Mouse (Mus musculus) embryonic facial prominence, embryonic 14.5 days (tissue): ENCODE measurements around the gene Fam184a. TPM values are rescaled to one million over a fixed set of nuclear protein-coding genes. Genes with fewer than 3 reads are reported as not detected.
"Not testable (repeated sequence)": the region's sequence is repeated elsewhere in the genome, so short reads cannot be mapped to it uniquely, and the experiment has no call there.

Experiments
- ATAC-seq: fragments of 200-750 bp; cut with Nextera tagmentation; 2 replicates; pipeline ENCODE4 v1.8.0; 2017; ENCODE audit warnings: low read depth, moderate number of reproducible peaks, moderate TSS enrichment
- DNase-seq: peaks from one replicate; pipeline ENCODE4 v3.0.0-alpha.2; 2015; ENCODE audit warnings: low spot score
- H3K27ac ChIP-seq: fragments of 300-500 bp; sonication (generic); replicated peaks from 2 replicates; pipeline ENCODE4 v1.5.1; 2014; ENCODE audit warnings: low read depth, mild to moderate bottlenecking, low read length, moderate library complexity
- H3K27me3 ChIP-seq: fragments of 300-500 bp; sonication (generic); replicated peaks from 2 replicates; pipeline ENCODE4 v1.6.1; 2014; ENCODE audit warnings: low read length; ENCODE audit not compliant: control insufficient read depth, insufficient read depth
- H3K36me3 ChIP-seq: fragments of 300-500 bp; sonication (generic); 2 replicates; pipeline ENCODE4 v1.6.1; 2014; ENCODE audit warnings: low read length, mixed read lengths; ENCODE audit not compliant: control insufficient read depth, insufficient read depth
- H3K4me1 ChIP-seq: fragments of 300-500 bp; sonication (generic); 2 replicates; pipeline ENCODE4 v1.6.1; 2014; ENCODE audit warnings: antibody characterized with exemption, low read length; ENCODE audit not compliant: control insufficient read depth, insufficient read depth
- H3K4me2 ChIP-seq: fragments of 300-500 bp; sonication (generic); 2 replicates; pipeline ENCODE4 v1.6.1; 2014; ENCODE audit warnings: low read depth, mild to moderate bottlenecking, low read length, moderate library complexity, mixed read lengths
- H3K4me3 ChIP-seq: fragments of 300-500 bp; sonication (generic); 2 replicates; pipeline ENCODE4 v1.5.1; 2014; ENCODE audit warnings: low read depth, mild to moderate bottlenecking, low read length
- H3K9ac ChIP-seq: fragments of 300-500 bp; sonication (generic); 2 replicates; pipeline ENCODE4 v1.6.1; 2014; ENCODE audit warnings: low read depth, mild to moderate bottlenecking, low read length, moderate library complexity, mixed read lengths
- H3K9me3 ChIP-seq: fragments of 300-500 bp; sonication (generic); 2 replicates; pipeline ENCODE4 v1.6.1; 2016; ENCODE audit warnings: low read length; ENCODE audit not compliant: control insufficient read depth
- WGBS: fragments of 180-500 bp; shearing (Covaris S2); extraction: QIAGEN DNeasy Blood & Tissue Kit; methylation state at CpG from one replicate; pipeline ENCODE4 v1.1.7; 2014; 5-methylcytosine and 5-hydroxymethylcytosine counted together
- polyA plus RNA-seq: library from polyadenylated mRNA; unstranded; fragments of >200 nt; fragmentation: Nextera tagmentation; extraction: Ambion mirVana; gene quantifications from 2 replicates; pipeline ENCODE4 v1.2.1, GENCODE M21; 2014

The Fam184a gene
- polyA plus RNA-seq, 1 experiment from 2014 or later = 4.3 TPM

DNA sequence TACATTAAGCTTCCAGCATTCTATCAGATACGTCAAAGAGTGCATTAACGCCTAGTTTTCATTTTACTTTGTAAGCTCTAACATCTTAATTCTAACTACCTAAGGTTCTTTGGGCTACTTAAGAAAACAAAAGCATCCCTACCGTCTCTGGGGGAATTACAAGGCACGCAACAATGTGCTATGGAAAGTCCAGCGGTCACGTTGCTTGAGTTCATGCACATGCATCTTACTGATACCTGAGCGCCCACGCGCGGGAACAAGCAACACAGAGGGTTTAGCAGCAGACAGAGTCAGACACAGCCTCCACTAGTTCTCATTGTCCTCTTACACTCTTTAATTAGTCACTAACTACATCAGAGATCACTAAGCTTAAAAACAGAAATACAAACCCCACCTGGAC, 116.8 kb downstream of the Fam184a start:
- WGBS = 82% methylated on average over 10 of the region's 10 CpGs
- no peak for DNase-seq
- Histone ChIP-seq H3K9ac (no peak overlapping the region), H3K4me2 (no peak overlapping the region), H3K27ac (no peak overlapping the region), H3K9me3 (no peaks in the 10 kb centered on the region), H3K4me1 (no peaks in the 10 kb centered on the region), H3K27me3 (no peaks in the 10 kb centered on the region), H3K4me3 (no peak overlapping the region), H3K36me3 (no peaks in the 10 kb centered on the region)
- ATAC-seq = no peak

- not testable (repeated sequence) for ATAC-seq, DNase-seq, H3K36me3 ChIP-seq, H3K9me3 ChIP-seq, H3K4me1 ChIP-seq, H3K27me3 ChIP-seq
- Histone ChIP-seq H3K27ac (peak within 1 kb of the TSS; percentile 96), H3K4me3 (peak within 1 kb of the TSS; percentile 86), H3K9ac (peak within 1 kb of the TSS; percentile 85), H3K4me2 (peak within 1 kb of the TSS; percentile 55)
- WGBS = 57% methylated on average over 10 of the region's 10 CpGs
These were observed 120.6 kb downstream of the Fam184a start, which contains the start of gene Mcm9 for GRCm38 (mm10) chr10:53630339-53630738. TSS of gene Mcm9 (minus strand) at chr10:53630439.

DNA sequence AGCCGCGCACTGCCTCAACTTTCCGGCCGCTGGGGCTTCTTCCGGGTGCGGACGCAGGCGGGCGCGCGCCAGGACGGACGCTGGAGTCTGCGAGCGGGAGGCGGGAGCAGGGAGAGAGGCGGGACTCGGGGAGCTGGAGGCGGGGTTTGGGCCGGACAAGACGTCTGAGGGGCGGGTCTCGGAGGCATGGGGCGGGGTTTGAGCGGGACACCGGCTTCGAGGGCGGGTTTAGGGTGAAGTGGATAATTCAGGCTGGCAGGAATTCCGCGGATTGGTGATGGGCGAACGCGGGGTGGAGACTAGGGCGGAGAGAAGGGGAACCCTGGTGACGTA, 121.0 kb downstream of the Fam184a start:
- peak; percentile 99 for DNase-seq
- Histone ChIP-seq H3K4me3 (peak overlapping the region; percentile 86), H3K27me3 (no peaks in the 10 kb centered on the region), H3K27ac (peak overlapping the region; percentile 96), H3K4me2 (peak overlapping the region; percentile 55), H3K9me3 (no peaks in the 10 kb centered on the region), H3K4me1 (peaks cover 6% of the 10 kb centered on the region; the same call in 1 of the 2 replicates), H3K36me3 (0 out of 2 replicates have a peak, but pooled peaks cover 8% of the 10 kb centered on the region), H3K9ac (peak overlapping the region; percentile 85)
- peak; percentile 95 for ATAC-seq
- under 1% methylated on average over 24 of the region's 35 CpGs for WGBS

DNA sequence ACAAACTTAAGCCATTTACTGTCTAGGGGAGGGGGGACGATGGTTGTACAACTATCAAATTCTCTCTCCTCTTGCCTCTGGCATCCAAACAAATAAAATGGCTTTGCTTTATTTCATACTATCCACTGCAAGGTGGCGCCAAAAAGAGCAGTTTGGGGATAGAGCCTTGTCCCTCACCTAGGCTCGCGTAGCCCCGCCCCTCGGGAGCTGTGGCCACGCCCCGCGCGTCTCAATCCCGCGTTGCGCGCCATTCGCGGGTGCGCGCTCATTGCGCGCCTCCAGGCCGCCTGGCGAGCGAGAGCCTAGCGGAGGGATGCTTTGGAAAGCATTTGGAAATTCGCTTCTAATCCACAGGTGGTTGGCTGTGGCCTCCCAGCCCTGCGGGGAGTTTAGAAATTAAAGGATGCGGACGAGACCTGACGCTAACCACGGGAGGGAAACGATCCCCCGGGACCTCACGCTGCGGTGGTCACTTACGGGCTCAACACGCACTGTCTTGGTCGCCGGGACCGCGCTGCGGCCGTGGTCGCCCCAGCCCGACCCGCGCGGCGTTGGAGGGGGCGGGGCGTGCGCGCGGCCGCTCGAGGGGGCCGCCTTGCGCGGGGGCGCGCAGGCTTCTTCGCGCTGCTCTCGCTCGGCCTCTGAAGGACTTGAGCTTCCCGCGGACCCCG, 121.5 kb downstream of the Fam184a start:
- peak overlapping the region; percentile 85 for H3K9ac ChIP-seq
- H3K27ac ChIP-seq = peak overlapping the region; percentile 96
- H3K9me3 ChIP-seq = no peaks in the 10 kb centered on the region
- under 1% methylated on average over 41 of the region's 67 CpGs for WGBS
- peak overlapping the region; percentile 86 for H3K4me3 ChIP-seq
- H3K4me2 ChIP-seq = peak overlapping the region; percentile 55
- peaks cover 6% of the 10 kb centered on the region; the same call in 1 of the 2 replicates for H3K4me1 ChIP-seq
- ATAC-seq = peak; percentile 79
- no peaks in the 10 kb centered on the region for H3K27me3 ChIP-seq
- peak; percentile 95 for DNase-seq
- H3K36me3 ChIP-seq = 0 out of 2 replicates have a peak, but pooled peaks cover 13% of the 10 kb centered on the region

DNA sequence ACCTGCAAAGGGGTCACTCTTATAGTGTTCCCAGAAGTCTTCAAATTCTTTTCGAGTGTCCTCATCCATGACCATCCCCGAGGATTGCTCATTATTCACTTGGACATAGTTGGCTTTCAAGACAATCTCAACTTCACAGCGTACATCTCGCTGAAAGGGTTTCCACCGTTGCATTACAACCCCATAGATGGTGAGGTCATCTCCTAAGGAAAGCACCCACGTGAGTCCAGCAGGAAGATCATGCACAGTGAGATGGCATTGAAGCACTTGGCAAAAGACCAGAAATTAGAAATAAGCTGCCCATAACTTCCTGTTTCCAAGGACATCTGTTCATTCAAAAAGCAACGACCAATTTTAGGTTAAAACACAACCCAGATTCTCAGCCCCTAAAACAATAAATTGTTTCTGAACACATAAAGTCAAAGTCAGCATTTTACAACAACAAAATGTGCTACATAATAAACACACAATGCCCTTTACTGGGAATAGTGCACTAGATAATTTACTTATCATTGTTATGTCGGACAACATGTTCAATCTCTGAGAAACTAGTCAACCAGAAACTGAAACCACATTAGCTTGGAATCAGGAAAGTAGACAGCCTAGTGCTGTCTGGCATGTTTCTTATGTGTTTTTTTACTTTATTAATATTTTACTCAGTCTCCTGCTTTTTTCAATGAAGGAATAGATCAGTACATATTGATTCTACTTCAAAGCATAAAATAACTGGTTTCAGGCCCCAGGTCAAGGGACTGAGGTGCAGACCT, 134.9 kb downstream of the Fam184a start:
- Histone ChIP-seq H3K4me2 (no peak overlapping the region), H3K4me3 (no peak overlapping the region), H3K36me3 (peaks cover 60% of the 10 kb centered on the region), H3K9me3 (no peaks in the 10 kb centered on the region), H3K27ac (no peak overlapping the region), H3K4me1 (no peaks in the 10 kb centered on the region), H3K27me3 (no peaks in the 10 kb centered on the region), H3K9ac (no peak overlapping the region)
- DNase-seq (peak; percentile 7), ATAC-seq (no peak)
- 86% methylated on average over 8 of the region's 8 CpGs for WGBS

DNA sequence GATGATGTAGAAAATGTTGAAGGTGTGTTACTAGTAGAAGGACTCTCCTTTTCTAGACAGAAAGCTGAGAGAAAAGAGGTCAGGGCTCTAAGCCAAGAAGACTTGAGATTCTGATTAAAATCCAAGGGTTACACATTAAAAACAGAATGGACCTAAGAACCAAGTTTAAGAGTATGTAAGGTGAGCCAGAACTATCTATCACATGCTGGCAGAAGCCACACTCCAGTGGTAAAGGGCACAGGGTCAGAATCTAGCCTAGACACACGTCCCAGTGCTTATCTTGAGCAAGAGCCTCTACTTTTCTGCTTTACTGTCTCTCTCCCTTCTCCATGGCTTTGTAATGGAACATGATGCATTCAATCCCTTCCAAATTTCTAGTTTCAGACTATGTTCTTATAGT, 137.0 kb downstream of the Fam184a start:
- WGBS = 94% methylated on average over 1 of the region's 1 CpGs
- H3K9me3 ChIP-seq = no peaks in the 10 kb centered on the region
- no peaks in the 10 kb centered on the region for H3K4me1 ChIP-seq
- peaks cover 58% of the 10 kb centered on the region for H3K36me3 ChIP-seq
- no peaks in the 10 kb centered on the region for H3K27me3 ChIP-seq
- ATAC-seq = no peak
- H3K9ac ChIP-seq = no peak overlapping the region
- DNase-seq = no peak
- H3K27ac ChIP-seq = no peak overlapping the region
- no peak overlapping the region for H3K4me3 ChIP-seq
- no peak overlapping the region for H3K4me2 ChIP-seq

GRCm38 (mm10) chr10:53612172-53612571, 138.8 kb downstream of the Fam184a start:
- peak; percentile 13 for DNase-seq
- Histone ChIP-seq H3K9me3 (no peaks in the 10 kb centered on the region), H3K4me2 (no peak overlapping the region), H3K27me3 (no peaks in the 10 kb centered on the region), H3K9ac (no peak overlapping the region), H3K4me3 (no peak overlapping the region), H3K27ac (no peak overlapping the region), H3K4me1 (no peaks in the 10 kb centered on the region), H3K36me3 (peaks cover 69% of the 10 kb centered on the region)
- 74% methylated on average over 1 of the region's 1 CpGs for WGBS
- ATAC-seq = no peak

DNA sequence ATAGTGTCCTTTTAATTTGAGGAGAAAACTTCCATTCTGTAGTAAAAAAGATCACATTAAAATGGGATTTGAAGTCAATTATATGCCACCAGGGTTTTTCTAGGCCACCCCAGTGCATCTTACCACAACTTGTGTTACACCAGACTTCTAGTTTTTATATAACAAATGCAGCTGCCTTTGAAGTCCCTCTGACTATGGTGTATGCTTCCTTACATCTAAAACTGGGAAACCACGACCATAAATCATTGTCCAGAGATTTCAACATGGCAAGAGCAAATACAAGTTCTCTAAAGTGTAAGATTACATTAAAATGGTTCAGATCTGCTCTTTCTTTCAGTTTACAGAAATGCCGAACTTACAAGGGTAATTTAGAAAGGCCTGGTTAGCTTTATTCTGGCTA, 142.6 kb downstream of the Fam184a start:
- Histone ChIP-seq H3K4me3 (no peak overlapping the region), H3K4me1 (no peaks in the 10 kb centered on the region), H3K9me3 (no peaks in the 10 kb centered on the region), H3K27ac (no peak overlapping the region), H3K4me2 (no peak overlapping the region), H3K9ac (no peak overlapping the region), H3K27me3 (no peaks in the 10 kb centered on the region), H3K36me3 (peaks cover 75% of the 10 kb centered on the region)
- DNase-seq (no peak), ATAC-seq (no peak)
- WGBS = 58% methylated on average over 2 of the region's 2 CpGs
